Mouse (Mus musculus): ENCODE results near the gene Krtap15.

GRCm38 (mm10) chr16:88774106-88774505 is 45.9 kb upstream of the Krtap15 start, which contains the start of gene 2310057N15Rik:
- TF ChIP-seq GATA1 (IDR thresholded peaks at IDR 0.05; ENCODE audit: low read length) (no peak), TAL1 (IDR thresholded peaks at IDR 0.05; ENCODE audit: low read length) (no peak)

Data from erythroblast, embryonic 14.5 days (primary cell).